Mouse (Mus musculus): Measurements from ENCODE around the gene Mak. TPM values are rescaled to one million over a fixed set of nuclear protein-coding genes. Genes with fewer than 3 reads are reported as not detected.

Mak gene
- polyA plus RNA-seq, 1 experiment from 2014 or later = 0.57 TPM

- H3K4me1 ChIP-seq (ENCODE audit: control insufficient read depth, insufficient read depth, low read length) = no peaks in the 10 kb centered on the region
- ATAC-seq (ENCODE audit: insufficient number of reproducible peaks, low FRiP score, low TSS enrichment, low read depth) = no peak
- no peaks in the 10 kb centered on the region for H3K27me3 ChIP-seq (ENCODE audit: control insufficient read depth, insufficient read depth, low read length)
- no peak overlapping the region for H3K9ac ChIP-seq (ENCODE audit: low read length)
- 98% methylated on average over 5 of the region's 5 CpGs for WGBS
- no peak for DNase-seq (ENCODE audit: low spot score)
- no peak overlapping the region for H3K4me2 ChIP-seq (ENCODE audit: low read depth, severe bottlenecking)
- no peaks in the 10 kb centered on the region for H3K36me3 ChIP-seq (ENCODE audit: control insufficient read depth, insufficient read depth, low read length)
- no peak overlapping the region for H3K4me3 ChIP-seq (ENCODE audit: low read depth, low read length)
- no peak overlapping the region for H3K27ac ChIP-seq (replicated peaks; ENCODE audit: low read depth, low read length)
- no peaks in the 10 kb centered on the region for H3K9me3 ChIP-seq (ENCODE audit: control insufficient read depth, low read length)
These were observed 93.4 kb downstream of the Mak start for GRCm38 (mm10) chr13:40986081-40986480.

- WGBS = 97% methylated on average over 1 of the region's 1 CpGs
- no peak for DNase-seq (ENCODE audit: low spot score)
- H3K27me3 ChIP-seq (ENCODE audit: control insufficient read depth, insufficient read depth, low read length) = no peaks in the 10 kb centered on the region
These were observed 96.7 kb downstream of the Mak start for GRCm38 (mm10) chr13:40982759-40983158.

GRCm38 (mm10) chr13:40979321-40979720, 100.2 kb downstream of the Mak start:
- no peaks in the 10 kb centered on the region for H3K4me1 ChIP-seq (ENCODE audit: control insufficient read depth, insufficient read depth, low read length)
- H3K9me3 ChIP-seq (ENCODE audit: control insufficient read depth, low read length) = no peaks in the 10 kb centered on the region
- H3K36me3 ChIP-seq (ENCODE audit: control insufficient read depth, insufficient read depth, low read length) = no peaks in the 10 kb centered on the region
- H3K4me2 ChIP-seq (ENCODE audit: low read depth, severe bottlenecking) = no peak overlapping the region
- no peak overlapping the region for H3K27ac ChIP-seq (replicated peaks; ENCODE audit: low read depth, low read length)
- H3K4me3 ChIP-seq (ENCODE audit: low read depth, low read length) = no peak overlapping the region
- no peaks in the 10 kb centered on the region for H3K27me3 ChIP-seq (ENCODE audit: control insufficient read depth, insufficient read depth, low read length)
- no peak overlapping the region for H3K9ac ChIP-seq (ENCODE audit: low read length)
- no peak for ATAC-seq (ENCODE audit: insufficient number of reproducible peaks, low FRiP score, low TSS enrichment, low read depth)
- WGBS = 63% methylated on average over 2 of the region's 2 CpGs
- DNase-seq (ENCODE audit: low spot score) = no peak

More at GRCm38 (mm10) chr13:40982759-40983158, 96.7 kb downstream of the Mak start:
- no peak overlapping the region for H3K4me3 ChIP-seq (ENCODE audit: low read depth, low read length)
- H3K36me3 ChIP-seq (ENCODE audit: control insufficient read depth, insufficient read depth, low read length) = no peaks in the 10 kb centered on the region
- H3K9ac ChIP-seq (ENCODE audit: low read length) = no peak overlapping the region
- H3K9me3 ChIP-seq (ENCODE audit: control insufficient read depth, low read length) = no peaks in the 10 kb centered on the region
- ATAC-seq (ENCODE audit: insufficient number of reproducible peaks, low FRiP score, low TSS enrichment, low read depth) = no peak
- no peaks in the 10 kb centered on the region for H3K4me1 ChIP-seq (ENCODE audit: control insufficient read depth, insufficient read depth, low read length)
- no peak overlapping the region for H3K27ac ChIP-seq (replicated peaks; ENCODE audit: low read depth, low read length)
- H3K4me2 ChIP-seq (ENCODE audit: low read depth, severe bottlenecking) = no peak overlapping the region

GRCm38 (mm10) chr13:40978652-40979051, 100.9 kb downstream of the Mak start:
- Histone ChIP-seq H3K9ac (ENCODE audit: low read length) (no peak overlapping the region), H3K27me3 (ENCODE audit: control insufficient read depth, insufficient read depth, low read length) (no peaks in the 10 kb centered on the region), H3K4me2 (ENCODE audit: low read depth, severe bottlenecking) (no peak overlapping the region), H3K4me1 (ENCODE audit: control insufficient read depth, insufficient read depth, low read length) (no peaks in the 10 kb centered on the region), H3K9me3 (ENCODE audit: control insufficient read depth, low read length) (no peaks in the 10 kb centered on the region), H3K4me3 (ENCODE audit: low read depth, low read length) (no peak overlapping the region), H3K27ac (replicated peaks; ENCODE audit: low read depth, low read length) (no peak overlapping the region), H3K36me3 (ENCODE audit: control insufficient read depth, insufficient read depth, low read length) (no peaks in the 10 kb centered on the region)
- 90% methylated on average over 4 of the region's 4 CpGs for WGBS
- no peak for DNase-seq (ENCODE audit: low spot score)
- ATAC-seq (ENCODE audit: insufficient number of reproducible peaks, low FRiP score, low TSS enrichment, low read depth) = no peak

GRCm38 (mm10) chr13:40977609-40978008, 101.9 kb downstream of the Mak start:
- DNase-seq (ENCODE audit: low spot score) = peak; percentile 68
- WGBS = 12% methylated on average over 7 of the region's 7 CpGs

More at GRCm38 (mm10) chr13:40977609-40978008, 101.9 kb downstream of the Mak start:
- Histone ChIP-seq H3K9ac (ENCODE audit: low read length) (no peak overlapping the region), H3K4me3 (ENCODE audit: low read depth, low read length) (no peak overlapping the region), H3K4me2 (ENCODE audit: low read depth, severe bottlenecking) (no peak overlapping the region), H3K4me1 (ENCODE audit: control insufficient read depth, insufficient read depth, low read length) (no peaks in the 10 kb centered on the region), H3K36me3 (ENCODE audit: control insufficient read depth, insufficient read depth, low read length) (no peaks in the 10 kb centered on the region), H3K27me3 (ENCODE audit: control insufficient read depth, insufficient read depth, low read length) (no peaks in the 10 kb centered on the region), H3K9me3 (ENCODE audit: control insufficient read depth, low read length) (no peaks in the 10 kb centered on the region), H3K27ac (replicated peaks; ENCODE audit: low read depth, low read length) (no peak overlapping the region)
- ATAC-seq (ENCODE audit: insufficient number of reproducible peaks, low FRiP score, low TSS enrichment, low read depth) = no peak

Other genes starting within 250 kb of the Mak start
- gene Gcnt2, start 220.0 kb downstream of the Mak start, polyA plus RNA-seq (2014; fragmentation: Nextera tagmentation; extraction: Ambion mirVana) = 2.3 and 2.4 TPM in 2 replicates
- 65.1 and 66.2 TPM in 2 replicates for gene Pak1ip1, start 78.7 kb downstream of the Mak start, polyA plus RNA-seq (2014; fragmentation: Nextera tagmentation; extraction: Ambion mirVana)
- gene Tmem14c, start 63.4 kb downstream of the Mak start, polyA plus RNA-seq (2014; fragmentation: Nextera tagmentation; extraction: Ambion mirVana) = 199 and 211 TPM in 2 replicates
- gene Gcm2, start 31.3 kb upstream of the Mak start, polyA plus RNA-seq (2014; fragmentation: Nextera tagmentation; extraction: Ambion mirVana) = not detected in 2 replicates
- not detected in 2 replicates for gene Sycp2l, start 34.6 kb upstream of the Mak start, polyA plus RNA-seq (2014; fragmentation: Nextera tagmentation; extraction: Ambion mirVana)
- gene Elovl2, start 140.7 kb upstream of the Mak start, polyA plus RNA-seq (2014; fragmentation: Nextera tagmentation; extraction: Ambion mirVana) = 17.1 and 18.8 TPM in 2 replicates
- 9.4 and 12.8 TPM in 2 replicates for gene Smim13, start 170.1 kb upstream of the Mak start, polyA plus RNA-seq (2014; fragmentation: Nextera tagmentation; extraction: Ambion mirVana)
- not detected in 2 replicates for gene Gm17364, start 194.3 kb upstream of the Mak start, polyA plus RNA-seq (2014; fragmentation: Nextera tagmentation; extraction: Ambion mirVana)